Mouse (Mus musculus): ENCODE data around the gene Cpped1. TPM values are rescaled to one million over a fixed set of nuclear protein-coding genes. Genes with fewer than 3 reads are reported as not detected.

Gene Cpped1
- total and polyA plus RNA-seq, 3 experiments = 12.4 to 23.9 (median 16.8) TPM

DNA sequence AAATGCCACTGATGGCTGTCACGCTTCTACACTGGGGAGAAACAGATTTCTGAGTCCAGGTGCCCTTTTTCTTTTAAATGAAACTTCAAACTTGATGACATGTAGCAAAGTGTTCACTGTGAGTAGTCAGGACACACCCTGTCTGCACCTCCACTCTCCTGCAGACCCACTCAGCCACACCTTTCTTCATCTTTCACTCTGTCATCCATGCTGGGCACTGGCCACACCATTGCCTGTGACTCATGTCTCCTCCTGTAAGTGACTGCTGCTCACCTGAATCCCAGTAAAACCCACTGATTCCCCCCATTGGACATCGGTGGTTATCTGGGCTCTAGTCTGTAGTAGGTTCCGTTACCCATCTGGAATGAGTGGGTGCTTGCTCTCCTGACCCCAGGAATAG lies 118.8 kb downstream of the Cpped1 start:
- H3K27me3 ChIP-seq (ENCODE audit: insufficient read depth, low read length) = peaks cover 7% of the 10 kb centered on the region; the same call in 1 of the 2 replicates

DNA sequence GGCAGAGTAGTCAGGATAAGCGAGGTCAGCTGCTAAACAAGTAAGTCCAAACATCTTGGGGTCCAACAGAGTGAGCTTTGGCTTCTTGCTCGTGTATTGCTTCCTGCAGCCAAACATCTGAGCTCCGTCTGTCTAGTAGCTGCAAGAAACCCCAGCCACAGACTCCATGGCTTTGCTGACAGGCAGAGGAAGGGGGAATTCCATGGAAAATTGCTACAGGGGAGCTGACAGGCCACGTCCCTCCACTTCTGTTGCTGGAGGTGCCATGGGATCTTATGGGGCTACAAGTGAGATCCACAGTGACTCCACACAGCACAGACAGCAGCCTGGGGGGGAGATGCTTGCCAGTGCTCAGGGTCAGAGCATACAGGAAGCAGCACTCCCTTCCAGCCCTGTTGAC lies 123.4 kb downstream of the Cpped1 start:
- 0 out of 2 replicates have a peak, but pooled peaks cover 4% of the 10 kb centered on the region for H3K4me1 ChIP-seq (ENCODE audit: insufficient read depth, low read depth, low read length)
- no peak for TF ChIP-seq GATA1 (IDR thresholded peaks at IDR 0.05; ENCODE audit: borderline replicate concordance, low read length)
- TF ChIP-seq GATA2 (IDR thresholded peaks at IDR 0.05; ENCODE audit: borderline replicate concordance, low read depth, low read length) = no peak
- TF ChIP-seq CTCF (IDR thresholded peaks at IDR 0.05; ENCODE audit: low read depth, low read length) = no peak
- no peak for TF ChIP-seq POLR2AphosphoS5 (IDR thresholded peaks at IDR 0.05; ENCODE audit: insufficient replicate concordance, low read depth, low read length)
- no peak for TF ChIP-seq TAL1 (conservative IDR thresholded peaks at IDR 0.05; ENCODE audit: low read depth, low read length)
- no peaks in the 10 kb centered on the region for H3K9me3 ChIP-seq (replicated peaks)
- H3K27me3 ChIP-seq (ENCODE audit: insufficient read depth, low read length) = no peaks in the 10 kb centered on the region
- ATAC-seq (ENCODE audit: extremely low read depth, insufficient number of reproducible peaks, low FRiP score, poor library complexity, severe bottlenecking) (no peak), DNase-seq (ENCODE audit: low spot score) (no peak)
- no peak overlapping the region for H3K4me3 ChIP-seq (ENCODE audit: low read depth, low read length)
- H3K36me3 ChIP-seq (replicated peaks) = no peaks in the 10 kb centered on the region

More for the DNA sequence above, 118.8 kb downstream of the Cpped1 start:
- TF ChIP-seq TAL1 (conservative IDR thresholded peaks at IDR 0.05; ENCODE audit: low read depth, low read length) (no peak), CTCF (IDR thresholded peaks at IDR 0.05; ENCODE audit: low read depth, low read length) (no peak), POLR2AphosphoS5 (IDR thresholded peaks at IDR 0.05; ENCODE audit: insufficient replicate concordance, low read depth, low read length) (no peak), GATA1 (IDR thresholded peaks at IDR 0.05; ENCODE audit: borderline replicate concordance, low read length) (no peak), GATA2 (IDR thresholded peaks at IDR 0.05; ENCODE audit: borderline replicate concordance, low read depth, low read length) (no peak)
- ATAC-seq (ENCODE audit: extremely low read depth, insufficient number of reproducible peaks, low FRiP score, poor library complexity, severe bottlenecking) (no peak), DNase-seq (ENCODE audit: low spot score) (no peak)
- H3K4me1 ChIP-seq (ENCODE audit: insufficient read depth, low read depth, low read length) = no peaks in the 10 kb centered on the region
- H3K4me3 ChIP-seq (ENCODE audit: low read depth, low read length) = no peak overlapping the region
- H3K36me3 ChIP-seq (replicated peaks) = no peaks in the 10 kb centered on the region
- no peaks in the 10 kb centered on the region; the same call in 1 of the 2 replicates for H3K9me3 ChIP-seq (replicated peaks)

GRCm38 (mm10) chr16:11784354-11784753 lies 124.9 kb downstream of the Cpped1 start:
- Histone ChIP-seq H3K4me3 (ENCODE audit: low read depth, low read length) (no peak overlapping the region), H3K9me3 (replicated peaks) (no peaks in the 10 kb centered on the region), H3K27me3 (ENCODE audit: insufficient read depth, low read length) (peaks cover under 1% of the 10 kb centered on the region; the same call in 1 of the 2 replicates), H3K36me3 (replicated peaks) (no peaks in the 10 kb centered on the region), H3K4me1 (ENCODE audit: insufficient read depth, low read depth, low read length) (0 out of 2 replicates have a peak, but pooled peaks cover 4% of the 10 kb centered on the region)
- TF ChIP-seq CTCF (IDR thresholded peaks at IDR 0.05; ENCODE audit: low read depth, low read length) (no peak), GATA2 (IDR thresholded peaks at IDR 0.05; ENCODE audit: borderline replicate concordance, low read depth, low read length) (no peak), GATA1 (IDR thresholded peaks at IDR 0.05; ENCODE audit: borderline replicate concordance, low read length) (no peak), POLR2AphosphoS5 (IDR thresholded peaks at IDR 0.05; ENCODE audit: insufficient replicate concordance, low read depth, low read length) (no peak), TAL1 (conservative IDR thresholded peaks at IDR 0.05; ENCODE audit: low read depth, low read length) (no peak)
- ATAC-seq (ENCODE audit: extremely low read depth, insufficient number of reproducible peaks, low FRiP score, poor library complexity, severe bottlenecking) = no peak
- no peak for DNase-seq (ENCODE audit: low spot score)

DNA sequence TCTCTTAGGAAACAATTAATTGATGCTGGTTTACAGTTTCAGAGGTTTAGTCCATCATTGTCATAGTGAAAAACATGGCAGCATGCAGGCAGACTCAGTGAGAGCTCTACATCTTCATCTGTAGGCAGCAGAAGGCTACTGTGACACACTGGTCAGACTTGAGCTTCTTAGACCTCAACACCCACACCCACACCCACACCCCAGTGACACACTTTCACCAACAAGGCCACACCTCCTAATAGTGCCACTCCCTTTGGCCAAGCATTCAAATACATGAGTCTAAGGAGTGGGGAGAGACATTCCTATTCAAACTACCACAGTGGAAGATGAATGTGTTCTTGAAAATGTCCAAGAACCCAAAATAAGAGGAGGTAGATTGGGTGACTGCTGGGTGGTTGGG lies 125.9 kb downstream of the Cpped1 start:
- DNase-seq (ENCODE audit: low spot score) (no peak), ATAC-seq (ENCODE audit: extremely low read depth, insufficient number of reproducible peaks, low FRiP score, poor library complexity, severe bottlenecking) (no peak)
- H3K36me3 ChIP-seq (replicated peaks) = no peaks in the 10 kb centered on the region
- H3K4me1 ChIP-seq (ENCODE audit: insufficient read depth, low read depth, low read length) = 0 out of 2 replicates have a peak, but pooled peaks cover 4% of the 10 kb centered on the region
- TF ChIP-seq GATA2 (IDR thresholded peaks at IDR 0.05; ENCODE audit: borderline replicate concordance, low read depth, low read length) (no peak), TAL1 (conservative IDR thresholded peaks at IDR 0.05; ENCODE audit: low read depth, low read length) (no peak), POLR2AphosphoS5 (IDR thresholded peaks at IDR 0.05; ENCODE audit: insufficient replicate concordance, low read depth, low read length) (no peak), GATA1 (IDR thresholded peaks at IDR 0.05; ENCODE audit: borderline replicate concordance, low read length) (no peak), CTCF (IDR thresholded peaks at IDR 0.05; ENCODE audit: low read depth, low read length) (no peak)
- H3K27me3 ChIP-seq (ENCODE audit: insufficient read depth, low read length) = peaks cover 6% of the 10 kb centered on the region; the same call in 1 of the 2 replicates
- H3K4me3 ChIP-seq (ENCODE audit: low read depth, low read length) = no peak overlapping the region
- no peaks in the 10 kb centered on the region for H3K9me3 ChIP-seq (replicated peaks)

GRCm38 (mm10) chr16:11782082-11782481 lies 127.2 kb downstream of the Cpped1 start:
- H3K4me3 ChIP-seq (ENCODE audit: low read depth, low read length) = no peak overlapping the region
- 0 out of 2 replicates have a peak, but pooled peaks cover 4% of the 10 kb centered on the region for H3K4me1 ChIP-seq (ENCODE audit: insufficient read depth, low read depth, low read length)
- no peak for TF ChIP-seq TAL1 (conservative IDR thresholded peaks at IDR 0.05; ENCODE audit: low read depth, low read length)
- no peak for TF ChIP-seq POLR2AphosphoS5 (IDR thresholded peaks at IDR 0.05; ENCODE audit: insufficient replicate concordance, low read depth, low read length)
- TF ChIP-seq GATA1 (IDR thresholded peaks at IDR 0.05; ENCODE audit: borderline replicate concordance, low read length) = no peak
- TF ChIP-seq GATA2 (IDR thresholded peaks at IDR 0.05; ENCODE audit: borderline replicate concordance, low read depth, low read length) = no peak
- no peak for TF ChIP-seq CTCF (IDR thresholded peaks at IDR 0.05; ENCODE audit: low read depth, low read length)
- ATAC-seq (ENCODE audit: extremely low read depth, insufficient number of reproducible peaks, low FRiP score, poor library complexity, severe bottlenecking) (peak; percentile 28; the same call in 1 of the 2 replicates), DNase-seq (ENCODE audit: low spot score) (no peak)
- peaks cover 6% of the 10 kb centered on the region; the same call in 1 of the 2 replicates for H3K27me3 ChIP-seq (ENCODE audit: insufficient read depth, low read length)
- no peaks in the 10 kb centered on the region for H3K9me3 ChIP-seq (replicated peaks)
- no peaks in the 10 kb centered on the region for H3K36me3 ChIP-seq (replicated peaks)

- TF ChIP-seq GATA1 (IDR thresholded peaks at IDR 0.05; ENCODE audit: borderline replicate concordance, low read length) = no peak
- TF ChIP-seq TAL1 (conservative IDR thresholded peaks at IDR 0.05; ENCODE audit: low read depth, low read length) = no peak
- no peak for TF ChIP-seq POLR2AphosphoS5 (IDR thresholded peaks at IDR 0.05; ENCODE audit: insufficient replicate concordance, low read depth, low read length)
- TF ChIP-seq GATA2 (IDR thresholded peaks at IDR 0.05; ENCODE audit: borderline replicate concordance, low read depth, low read length) = no peak
- no peak for TF ChIP-seq CTCF (IDR thresholded peaks at IDR 0.05; ENCODE audit: low read depth, low read length)
Measured at GRCm38 (mm10) chr16:11778715-11779460, 130.4 kb downstream of the Cpped1 start.

More at GRCm38 (mm10) chr16:11778715-11779460, 130.4 kb downstream of the Cpped1 start:
- Histone ChIP-seq H3K27me3 (ENCODE audit: insufficient read depth, low read length) (peaks cover 6% of the 10 kb centered on the region), H3K4me1 (ENCODE audit: insufficient read depth, low read depth, low read length) (0 out of 2 replicates have a peak, but pooled peaks cover 4% of the 10 kb centered on the region), H3K36me3 (replicated peaks) (no peaks in the 10 kb centered on the region), H3K4me3 (ENCODE audit: low read depth, low read length) (no peak overlapping the region), H3K9me3 (replicated peaks) (no peaks in the 10 kb centered on the region)
- no peak for DNase-seq (ENCODE audit: low spot score)
- no peak for ATAC-seq (ENCODE audit: extremely low read depth, insufficient number of reproducible peaks, low FRiP score, poor library complexity, severe bottlenecking)
